Mouse (Mus musculus) erythroblast, embryonic 14.5 days (primary cell): ENCODE measurements at regions not wholly inside any gene's neighbourhood (a gene's known extent, or its start where the extent isn't known, plus 50 kb on each side); places are given as distances from the start of the nearest gene placed in this dataset.

ENCODE experiments used
- GATA1 ChIP-seq: IDR thresholded peaks from 2 replicates; pipeline ENCODE4 v1.6.1; 2012; ENCODE audit warnings: low read length, inconsistent platforms, mixed read lengths
- TAL1 ChIP-seq: IDR thresholded peaks from 3 replicates; pipeline ENCODE4 v1.6.1; 2012; ENCODE audit warnings: low read length, inconsistent platforms, mixed read lengths

DNA sequence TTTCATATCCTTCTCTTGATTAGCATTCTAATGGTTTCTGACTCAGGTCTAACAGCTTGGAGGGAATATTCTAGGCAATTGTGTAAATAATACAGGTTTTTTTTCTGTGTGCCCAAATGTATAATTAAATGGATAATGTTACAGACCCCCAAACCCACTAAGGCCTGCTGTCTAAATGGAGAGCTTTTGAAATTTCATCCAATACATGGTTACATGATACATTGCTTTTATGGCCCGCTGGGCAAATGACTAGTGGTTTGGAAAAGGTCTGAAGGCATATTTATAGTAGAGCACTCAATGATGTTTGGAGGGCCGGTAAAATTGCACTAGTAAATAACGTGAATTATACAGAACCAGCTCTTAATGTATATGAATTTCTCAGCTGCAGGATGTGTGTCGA, 400.0 kb downstream of the Gsdmc2 start:
- TF ChIP-seq TAL1 (no peak), GATA1 (no peak)
